Mouse (Mus musculus) 3134 (cell line): ENCODE data around the gene S100a14.
A peak's percentile ranks its signal among the peaks of the same experiment; 100 is the strongest.

Experiments used
- DNase-seq: peaks from one replicate; pipeline ENCODE4 v3.0.0-alpha.2; 2011; ENCODE audit warnings: low spot score; ENCODE audit not compliant: insufficient read length; ENCODE audit errors: extremely low read depth

The S100a14 gene

GRCm38 (mm10) chr3:90515789-90516188 is 10.9 kb upstream of the S100a14 start:
- DNase-seq, result no peak

GRCm38 (mm10) chr3:90517711-90518110 is 8.9 kb upstream of the S100a14 start:
- DNase-seq, result no peak

- DNase-seq, result peak; percentile 57
Observed at GRCm38 (mm10) chr3:90525421-90525820, 1.2 kb upstream of the S100a14 start.

GRCm38 (mm10) chr3:90526076-90526475 is 580 bp upstream of the S100a14 start:
- no peak for DNase-seq

- DNase-seq, result no peak
Observed at GRCm38 (mm10) chr3:90527291-90527873, 726 bp downstream of the S100a14 start.

- DNase-seq, result no peak
Observed at GRCm38 (mm10) chr3:90531713-90532112, 5.1 kb downstream of the S100a14 start.

GRCm38 (mm10) chr3:90535446-90535845 is 8.8 kb downstream of the S100a14 start:
- DNase-seq, result no peak

GRCm38 (mm10) chr3:90537141-90537904 is 10.7 kb downstream of the S100a14 start, which contains the start of gene S100a16:
Gene S100a16 (plus strand): TSS chr3:90537254.
- DNase-seq, result peak; percentile 72

- DNase-seq, result no peak
Observed at GRCm38 (mm10) chr3:90537905-90538296, 11.2 kb downstream of the S100a14 start.

GRCm38 (mm10) chr3:90540904-90541303 is 14.2 kb downstream of the S100a14 start:
- no peak for DNase-seq

GRCm38 (mm10) chr3:90549676-90550420 is 23.2 kb downstream of the S100a14 start:
- peak; percentile 74 for DNase-seq

GRCm38 (mm10) chr3:90550421-90550790 is 23.8 kb downstream of the S100a14 start:
- DNase-seq, result no peak

GRCm38 (mm10) chr3:90552231-90552630 is 25.6 kb downstream of the S100a14 start:
- no peak for DNase-seq

GRCm38 (mm10) chr3:90555954-90556353 is 29.3 kb downstream of the S100a14 start:
- peak; percentile 23 for DNase-seq

- DNase-seq, result no peak
Observed at GRCm38 (mm10) chr3:90560008-90560628, 33.5 kb downstream of the S100a14 start, which contains the start of gene S100a3. Gene S100a3 (plus strand): TSS chr3:90560578.

- peak; percentile 71 for DNase-seq
Observed at GRCm38 (mm10) chr3:90574691-90575090, 48.0 kb downstream of the S100a14 start.

- DNase-seq, result peak; percentile 41
Observed at GRCm38 (mm10) chr3:90575320-90575719, 48.7 kb downstream of the S100a14 start.

GRCm38 (mm10) chr3:90576351-90577001 is 49.8 kb downstream of the S100a14 start:
- DNase-seq, result no peak
